Mouse (Mus musculus) spleen, postnatal 4 days (tissue): ENCODE data around the gene Camk2g.
A peak's percentile ranks its signal among the peaks of the same experiment; 100 is the strongest.

Experiments
- DNase-seq, 2 experiments: peaks; one replicate each; pipeline ENCODE4 v3.0.0; 2022; ENCODE audit warnings: low spot score in 2 of 2

The Camk2g gene

GRCm38 (mm10) chr14:20793758-20794531 is at the start of gene Camk2g:
Gene Camk2g, minus strand, starts transcription at chr14:20794088.
- DNase-seq = peak; percentile 83 to 92

GRCm38 (mm10) chr14:20842629-20843028 is 48.7 kb upstream of the Camk2g start:
- no peak for DNase-seq

- no peak for DNase-seq
These were observed 47.6 kb upstream of the Camk2g start for GRCm38 (mm10) chr14:20841526-20841925.

- no peak for DNase-seq
These were observed 43.8 kb upstream of the Camk2g start for GRCm38 (mm10) chr14:20837681-20838080.

- DNase-seq = no peak
These were observed 43.1 kb upstream of the Camk2g start for GRCm38 (mm10) chr14:20836905-20837376.

GRCm38 (mm10) chr14:20836171-20836904 is 42.5 kb upstream of the Camk2g start, which contains the start of gene Plau:
Gene Plau, plus strand, starts transcription at chr14:20836660.
- DNase-seq = peak; percentile 53 to 77

- DNase-seq = no peak
These were observed 40.2 kb upstream of the Camk2g start for GRCm38 (mm10) chr14:20834136-20834535.

- DNase-seq = no peak
These were observed 39.6 kb upstream of the Camk2g start for GRCm38 (mm10) chr14:20833525-20833924.

GRCm38 (mm10) chr14:20831915-20832314 is 38.0 kb upstream of the Camk2g start:
- no peak for DNase-seq

GRCm38 (mm10) chr14:20831141-20831910 is 37.4 kb upstream of the Camk2g start:
- DNase-seq = no peak

- DNase-seq = no peak
These were observed 35.9 kb upstream of the Camk2g start for GRCm38 (mm10) chr14:20829523-20830366.

- DNase-seq = no peak
These were observed 34.6 kb upstream of the Camk2g start for GRCm38 (mm10) chr14:20828524-20828923.

- DNase-seq = no peak
These were observed 33.6 kb upstream of the Camk2g start for GRCm38 (mm10) chr14:20827491-20827890.

GRCm38 (mm10) chr14:20827061-20827460 is 33.2 kb upstream of the Camk2g start:
- no peak for DNase-seq

- no peak for DNase-seq
These were observed 31.6 kb upstream of the Camk2g start for GRCm38 (mm10) chr14:20825516-20825915.

GRCm38 (mm10) chr14:20824517-20824916 is 30.6 kb upstream of the Camk2g start:
- no peak for DNase-seq

- no peak for DNase-seq
These were observed 21.6 kb upstream of the Camk2g start for GRCm38 (mm10) chr14:20815448-20815847.

- no peak for DNase-seq
These were observed 18.0 kb upstream of the Camk2g start for GRCm38 (mm10) chr14:20811779-20812406.

GRCm38 (mm10) chr14:20811236-20811635 is 17.3 kb upstream of the Camk2g start:
- DNase-seq = no peak

GRCm38 (mm10) chr14:20809820-20810219 is 15.9 kb upstream of the Camk2g start:
- no peak for DNase-seq

- no peak for DNase-seq
These were observed 15.5 kb upstream of the Camk2g start for GRCm38 (mm10) chr14:20809349-20809748.
